Mouse (Mus musculus) thymus, postnatal 0 days (tissue): ENCODE measurements around the gene Kbtbd8. TPM values are rescaled to one million over a fixed set of nuclear protein-coding genes. Genes with fewer than 3 reads are reported as not detected.

Source experiments
- DNase-seq: peaks from one replicate; pipeline ENCODE4 v3.0.0-alpha.2; 2015; ENCODE audit warnings: low spot score
- polyA plus RNA-seq: library from polyadenylated mRNA; unstranded; fragments of >200 nt; fragmentation: Nextera tagmentation; extraction: Ambion mirVana; gene quantifications from 2 replicates; pipeline ENCODE4 v1.2.1, GENCODE M21; 2015

Kbtbd8 gene
- polyA plus RNA-seq, 1 experiment from 2014 or later: 3.7 TPM

DNA sequence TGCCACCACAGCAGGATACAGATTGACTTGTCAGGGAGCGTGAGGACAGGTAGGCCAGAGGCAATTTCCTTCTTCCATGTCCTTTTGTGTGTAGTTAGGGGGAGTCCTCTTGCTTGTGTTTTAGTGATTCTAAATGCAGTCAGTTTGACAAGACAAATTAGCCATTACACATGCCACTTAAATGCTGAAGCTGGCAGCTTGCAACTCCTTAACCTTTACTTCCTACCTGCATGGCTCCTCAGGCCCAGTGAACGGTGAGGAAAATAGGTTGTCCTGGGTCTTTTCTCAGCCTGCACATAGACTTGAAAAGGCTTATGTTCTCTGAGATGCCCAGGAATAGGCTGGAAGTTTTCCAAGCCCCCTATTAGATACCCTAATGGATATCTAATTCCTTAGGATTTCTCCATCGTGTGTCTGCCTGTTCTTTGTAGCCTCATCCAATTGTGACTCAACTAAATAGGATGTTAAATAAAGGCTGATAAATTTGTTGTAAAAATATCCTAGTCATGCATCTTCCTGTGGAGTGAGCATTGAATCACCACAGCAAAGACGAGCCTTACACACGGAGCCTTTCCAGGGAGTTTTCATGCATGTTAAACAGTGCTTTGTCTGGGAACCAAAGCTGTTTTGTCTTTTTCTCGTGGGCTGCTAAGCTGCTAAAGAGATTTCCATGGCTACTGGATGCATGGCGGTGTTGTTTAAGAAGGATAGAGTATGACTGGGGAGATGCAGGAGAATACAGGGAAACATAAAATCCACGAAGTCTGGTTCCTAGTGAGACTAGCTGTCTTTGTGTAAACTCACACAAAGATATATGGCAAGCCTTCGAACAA lies 57.5 kb downstream of the Kbtbd8 start:
- no peak for DNase-seq

Other genes with a start within 250 kb of the Kbtbd8 start
- gene Gm10234, start 204.9 kb downstream of the Kbtbd8 start, polyA plus RNA-seq: not detected in 2 replicates